Mouse (Mus musculus) embryonic facial prominence, embryonic 15.5 days (tissue): ENCODE measurements at regions not wholly inside any gene's neighbourhood (a gene's known extent, or its start where the extent isn't known, plus 50 kb on each side); places are given as distances from the start of the nearest gene placed in this dataset.
A peak's percentile ranks its signal among the peaks of the same experiment; 100 is the strongest.

ENCODE experiments used
- ATAC-seq: fragments of 200-750 bp; cut with Nextera tagmentation; 2 replicates; pipeline ENCODE4 v1.8.0; 2017; ENCODE audit warnings: low read depth, moderate TSS enrichment; ENCODE audit not compliant: insufficient number of reproducible peaks, low FRiP score, low TSS enrichment
- H3K27ac ChIP-seq: fragments of 300-500 bp; sonication (generic); replicated peaks from 2 replicates; pipeline ENCODE4 v1.5.1; 2015; ENCODE audit warnings: mild to moderate bottlenecking, inconsistent platforms
- H3K27me3 ChIP-seq: fragments of 300-500 bp; sonication (generic); 2 replicates; pipeline ENCODE4 v1.6.1; 2015; ENCODE audit warnings: inconsistent platforms
- H3K36me3 ChIP-seq: fragments of 300-500 bp; sonication (generic); 2 replicates; pipeline ENCODE4 v1.6.1; 2015; ENCODE audit warnings: mild to moderate bottlenecking, inconsistent platforms
- H3K4me1 ChIP-seq: fragments of 300-500 bp; sonication (generic); 2 replicates; pipeline ENCODE4 v1.6.1; 2015; ENCODE audit warnings: inconsistent platforms
- H3K4me2 ChIP-seq: fragments of 300-500 bp; sonication (generic); replicated peaks from 2 replicates; pipeline ENCODE4 v1.6.1; 2015; ENCODE audit warnings: mild to moderate bottlenecking, inconsistent platforms
- H3K4me3 ChIP-seq: fragments of 300-500 bp; sonication (generic); replicated peaks from 2 replicates; pipeline ENCODE4 v1.5.1; 2015; ENCODE audit warnings: mild to moderate bottlenecking, inconsistent platforms
- H3K9ac ChIP-seq: fragments of 300-500 bp; sonication (generic); 2 replicates; pipeline ENCODE4 v1.6.1; 2015; ENCODE audit warnings: inconsistent platforms
- H3K9me3 ChIP-seq: fragments of 300-500 bp; sonication (generic); replicated peaks from 2 replicates; pipeline ENCODE4 v1.6.1; 2016; ENCODE audit warnings: inconsistent platforms
- WGBS: fragments of 180-500 bp; shearing (Covaris S2); methylation state at CpG from one replicate; pipeline ENCODE4 v1.1.7; 2015; 5-methylcytosine and 5-hydroxymethylcytosine counted together

- no peaks in the 10 kb centered on the region for H3K9me3 ChIP-seq
- no peak overlapping the region for H3K27ac ChIP-seq
- no peak overlapping the region for H3K4me2 ChIP-seq
- no peak overlapping the region for H3K4me3 ChIP-seq
- WGBS = 56% methylated on average over 19 of the region's 19 CpGs
- H3K9ac ChIP-seq = no peak overlapping the region
- no peaks in the 10 kb centered on the region for H3K36me3 ChIP-seq
- H3K27me3 ChIP-seq = no peaks in the 10 kb centered on the region
- H3K4me1 ChIP-seq = no peaks in the 10 kb centered on the region
- no peak for ATAC-seq
Measured at GRCm38 (mm10) chr8:112427721-112428389, 142.0 kb upstream of the Cntnap4 start.

- Histone ChIP-seq H3K9ac (no peak overlapping the region), H3K27ac (no peak overlapping the region), H3K27me3 (no peaks in the 10 kb centered on the region), H3K9me3 (no peaks in the 10 kb centered on the region), H3K4me2 (no peak overlapping the region), H3K4me3 (no peak overlapping the region), H3K4me1 (no peaks in the 10 kb centered on the region), H3K36me3 (no peaks in the 10 kb centered on the region)
- WGBS = 83% methylated on average over 5 of the region's 5 CpGs
- no peak for ATAC-seq
Measured at GRCm38 (mm10) chr8:112411968-112412367, 157.9 kb upstream of the Cntnap4 start.

- H3K9me3 ChIP-seq = no peaks in the 10 kb centered on the region
- no peak overlapping the region for H3K4me2 ChIP-seq
- no peaks in the 10 kb centered on the region for H3K36me3 ChIP-seq
- WGBS = 27% methylated on average over 6 of the region's 6 CpGs
- H3K27ac ChIP-seq = no peak overlapping the region
- no peaks in the 10 kb centered on the region for H3K4me1 ChIP-seq
- no peak overlapping the region for H3K9ac ChIP-seq
- no peaks in the 10 kb centered on the region for H3K27me3 ChIP-seq
- no peak for ATAC-seq
- H3K4me3 ChIP-seq = no peak overlapping the region
Measured at GRCm38 (mm10) chr8:112411213-112411612, 158.6 kb upstream of the Cntnap4 start.

DNA sequence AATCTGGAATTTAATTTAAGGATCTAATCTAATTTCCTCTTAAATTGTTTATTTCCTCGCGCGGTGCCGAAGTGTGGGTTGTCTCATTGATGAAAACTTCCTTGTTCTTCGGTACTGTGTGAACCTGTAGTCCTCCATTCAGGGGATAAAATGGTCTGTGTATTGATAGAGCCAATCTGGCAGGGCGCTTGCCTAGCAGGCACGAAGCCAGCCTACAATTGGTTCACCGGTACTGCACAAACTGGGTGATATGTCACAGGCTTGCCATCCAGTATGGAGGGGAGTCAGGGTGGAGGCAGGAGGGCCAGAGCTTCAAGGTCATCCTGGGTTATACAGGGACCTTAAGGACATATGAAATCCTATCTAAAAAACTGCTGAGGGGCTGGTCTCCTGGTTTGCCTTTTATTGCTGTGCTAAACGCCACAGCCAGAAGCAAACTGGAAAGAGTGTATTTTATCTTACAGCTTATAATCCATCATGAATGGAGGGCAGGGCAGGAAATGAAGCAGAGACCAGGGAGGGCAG is 161.6 kb upstream of the Cntnap4 start:
- no peak overlapping the region for H3K27ac ChIP-seq
- H3K9me3 ChIP-seq = no peaks in the 10 kb centered on the region
- no peaks in the 10 kb centered on the region for H3K36me3 ChIP-seq
- no peak overlapping the region for H3K4me3 ChIP-seq
- no peak overlapping the region for H3K4me2 ChIP-seq
- no peak overlapping the region for H3K9ac ChIP-seq
- H3K4me1 ChIP-seq = no peaks in the 10 kb centered on the region
- WGBS = 80% methylated on average over 9 of the region's 9 CpGs
- ATAC-seq = no peak
- H3K27me3 ChIP-seq = no peaks in the 10 kb centered on the region

DNA sequence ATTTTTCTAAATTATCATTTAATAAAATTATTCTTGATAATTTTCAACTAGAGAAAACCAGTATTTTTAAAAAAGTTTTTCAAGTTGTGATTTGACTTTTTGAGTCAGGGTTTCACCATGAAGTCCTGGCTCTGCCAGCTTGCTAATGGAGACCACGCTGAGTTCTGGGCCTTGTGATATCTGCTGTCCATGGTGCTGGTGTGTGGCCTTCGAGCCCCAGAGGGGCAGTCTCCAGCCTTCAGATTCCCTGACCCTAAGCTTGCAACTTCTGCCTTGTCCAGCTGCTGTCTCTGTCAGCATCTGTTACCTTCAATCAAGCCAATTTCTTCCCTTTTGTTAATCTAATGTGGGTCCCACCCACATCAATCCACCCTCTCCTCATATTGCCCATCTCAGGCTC is 165.8 kb upstream of the Cntnap4 start:
- Histone ChIP-seq H3K4me1 (no peaks in the 10 kb centered on the region), H3K27me3 (no peaks in the 10 kb centered on the region), H3K36me3 (no peaks in the 10 kb centered on the region), H3K27ac (no peak overlapping the region), H3K4me2 (no peak overlapping the region), H3K9me3 (no peaks in the 10 kb centered on the region), H3K4me3 (no peak overlapping the region), H3K9ac (no peak overlapping the region)
- no peak for ATAC-seq
- WGBS = 2% methylated on average over 2 of the region's 2 CpGs

DNA sequence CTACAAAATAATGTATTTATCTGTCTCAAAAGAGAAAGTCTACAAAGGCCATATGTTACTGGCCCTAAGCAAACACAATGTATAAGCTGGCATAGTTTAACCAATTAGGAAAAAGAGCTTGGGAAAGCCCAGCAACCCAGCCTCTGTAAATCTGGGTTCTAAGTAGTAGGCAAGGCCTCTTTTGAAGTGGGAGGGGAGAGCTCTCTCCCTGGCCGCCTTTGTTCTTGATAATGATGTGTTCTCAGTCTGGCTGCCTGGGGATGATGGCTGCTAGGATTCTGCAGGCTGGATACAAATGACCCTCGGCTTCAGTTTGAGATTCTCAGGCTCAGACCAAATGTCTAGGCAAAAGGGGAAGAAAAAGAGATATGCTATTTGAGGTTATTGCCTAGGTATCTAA is 172.4 kb upstream of the Cntnap4 start:
- no peak overlapping the region for H3K4me2 ChIP-seq
- WGBS = 27% methylated on average over 2 of the region's 2 CpGs
- no peaks in the 10 kb centered on the region for H3K36me3 ChIP-seq
- no peak overlapping the region for H3K27ac ChIP-seq
- no peaks in the 10 kb centered on the region for H3K27me3 ChIP-seq
- no peaks in the 10 kb centered on the region for H3K9me3 ChIP-seq
- H3K4me1 ChIP-seq = no peaks in the 10 kb centered on the region
- H3K9ac ChIP-seq = no peak overlapping the region
- no peak overlapping the region for H3K4me3 ChIP-seq
- no peak for ATAC-seq

DNA sequence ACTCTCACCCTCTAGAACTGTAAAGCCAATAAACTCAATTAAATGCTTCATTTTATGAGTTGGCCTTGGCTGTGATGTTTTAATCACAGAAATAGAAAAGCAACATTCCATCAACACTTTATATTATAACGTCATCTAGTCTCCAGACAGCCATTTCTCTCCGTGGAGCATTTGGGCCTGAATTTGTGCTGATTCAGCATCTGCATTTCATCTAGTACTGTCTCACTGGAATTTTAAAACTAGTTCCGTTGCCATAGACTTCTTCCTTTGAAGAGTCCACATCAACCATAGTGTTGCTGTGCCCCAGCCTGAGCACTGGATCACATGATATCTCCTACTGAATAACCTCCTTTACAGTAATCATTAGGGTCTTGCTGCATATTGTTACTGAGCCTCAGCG is 179.7 kb upstream of the Cntnap4 start:
- no peaks in the 10 kb centered on the region for H3K4me1 ChIP-seq
- no peaks in the 10 kb centered on the region for H3K9me3 ChIP-seq
- H3K9ac ChIP-seq = no peak overlapping the region
- H3K27ac ChIP-seq = no peak overlapping the region
- H3K36me3 ChIP-seq = no peaks in the 10 kb centered on the region
- H3K4me3 ChIP-seq = no peak overlapping the region
- ATAC-seq = no peak
- H3K27me3 ChIP-seq = no peaks in the 10 kb centered on the region
- no peak overlapping the region for H3K4me2 ChIP-seq
- WGBS = 66% methylated on average over 4 of the region's 4 CpGs

GRCm38 (mm10) chr8:112348323-112348722 is 221.5 kb upstream of the Cntnap4 start:
- H3K4me3 ChIP-seq = no peak overlapping the region
- no peaks in the 10 kb centered on the region for H3K9me3 ChIP-seq
- peaks cover 2% of the 10 kb centered on the region; the same call in 1 of the 2 replicates for H3K4me1 ChIP-seq
- no peaks in the 10 kb centered on the region for H3K27me3 ChIP-seq
- no peak for ATAC-seq
- H3K36me3 ChIP-seq = no peaks in the 10 kb centered on the region
- H3K27ac ChIP-seq = no peak overlapping the region
- WGBS = 22% methylated on average over 5 of the region's 5 CpGs
- H3K4me2 ChIP-seq = peak overlapping the region; percentile 8
- no peak overlapping the region for H3K9ac ChIP-seq

DNA sequence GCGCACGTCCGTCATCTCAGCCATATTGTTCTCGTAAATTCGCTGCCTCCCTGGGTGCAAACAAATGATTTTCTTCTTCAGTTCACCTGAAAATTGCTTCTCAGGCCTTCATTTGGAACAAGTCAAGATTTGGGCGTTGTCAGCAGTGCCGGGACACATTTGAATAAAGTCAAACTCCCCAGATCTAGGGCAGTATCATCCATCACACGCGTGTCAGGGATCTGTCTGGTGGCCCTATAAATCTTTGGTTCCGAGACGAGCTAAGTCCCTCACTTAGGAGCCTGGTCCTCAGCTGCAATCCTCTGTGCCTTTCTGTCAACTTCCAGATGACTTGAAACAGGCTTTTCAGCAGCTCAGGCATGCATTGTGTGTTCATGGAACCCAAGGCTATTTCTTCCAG is 236.7 kb upstream of the Cntnap4 start:
- H3K4me2 ChIP-seq = no peak overlapping the region
- H3K36me3 ChIP-seq = no peaks in the 10 kb centered on the region
- H3K4me1 ChIP-seq = no peaks in the 10 kb centered on the region
- no peak overlapping the region for H3K4me3 ChIP-seq
- no peak overlapping the region for H3K9ac ChIP-seq
- H3K27me3 ChIP-seq = no peaks in the 10 kb centered on the region
- ATAC-seq = no peak
- no peaks in the 10 kb centered on the region for H3K9me3 ChIP-seq
- no peak overlapping the region for H3K27ac ChIP-seq
- WGBS = 84% methylated on average over 11 of the region's 11 CpGs

- WGBS = 82% methylated on average over 10 of the region's 10 CpGs
- no peak for ATAC-seq
- no peak overlapping the region for H3K9ac ChIP-seq
- no peaks in the 10 kb centered on the region for H3K4me1 ChIP-seq
- H3K4me2 ChIP-seq = no peak overlapping the region
- no peaks in the 10 kb centered on the region for H3K27me3 ChIP-seq
- no peak overlapping the region for H3K27ac ChIP-seq
- no peaks in the 10 kb centered on the region for H3K9me3 ChIP-seq
- no peak overlapping the region for H3K4me3 ChIP-seq
- H3K36me3 ChIP-seq = no peaks in the 10 kb centered on the region
Measured at GRCm38 (mm10) chr8:112332021-112332420, 237.8 kb upstream of the Cntnap4 start.

GRCm38 (mm10) chr8:112309816-112310215 is 260.0 kb upstream of the Cntnap4 start:
- H3K4me2 ChIP-seq = no peak overlapping the region
- no peaks in the 10 kb centered on the region for H3K36me3 ChIP-seq
- H3K27me3 ChIP-seq = no peaks in the 10 kb centered on the region
- H3K9me3 ChIP-seq = no peaks in the 10 kb centered on the region
- no peaks in the 10 kb centered on the region for H3K4me1 ChIP-seq
- H3K4me3 ChIP-seq = no peak overlapping the region
- H3K9ac ChIP-seq = no peak overlapping the region
- no peak overlapping the region for H3K27ac ChIP-seq
- ATAC-seq = no peak
- 63% methylated on average over 3 of the region's 3 CpGs for WGBS

GRCm38 (mm10) chr8:112308354-112308753 is 261.5 kb upstream of the Cntnap4 start:
- Histone ChIP-seq H3K4me3 (no peak overlapping the region), H3K4me1 (no peaks in the 10 kb centered on the region), H3K4me2 (no peak overlapping the region), H3K27me3 (no peaks in the 10 kb centered on the region), H3K9ac (no peak overlapping the region), H3K27ac (no peak overlapping the region), H3K36me3 (no peaks in the 10 kb centered on the region), H3K9me3 (no peaks in the 10 kb centered on the region)
- 79% methylated on average over 6 of the region's 6 CpGs for WGBS
- no peak for ATAC-seq
